ENCODE assay signal across 8 mouse cellular contexts in the genomic region with DNA sequence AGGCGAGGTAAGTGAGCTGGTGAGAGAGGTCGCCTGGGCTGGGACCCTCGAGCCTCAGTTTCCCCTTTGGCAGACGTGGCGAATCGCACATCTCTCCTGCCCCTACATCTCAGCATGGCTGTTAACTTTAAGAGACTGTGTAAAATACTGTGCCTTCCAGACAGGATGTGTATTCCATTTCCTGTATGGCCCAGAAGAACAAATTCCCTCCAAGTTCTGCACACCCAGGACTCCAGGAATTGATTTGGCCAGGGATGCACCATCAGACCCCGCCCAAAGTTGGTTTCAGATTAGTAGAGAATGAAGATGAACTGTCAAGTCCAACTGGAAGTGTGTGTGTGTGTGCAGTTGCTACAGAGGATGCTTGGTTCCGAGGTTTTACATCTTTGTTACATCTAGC. TPM values are rescaled to one million over a fixed set of nuclear protein-coding genes. Genes with fewer than 3 reads are reported as not detected.
DNase-seq lines count a peak whose midpoint lies in the region; ATAC-seq lines count a peak whose summit lies in the region.

No protein-coding gene starts in this region.

- peaks cover 7% of the 10 kb centered on the region for H3K4me1 ChIP-seq in neural tube, embryonic 11.5 days (ENCODE audit: control insufficient read depth, insufficient read depth, low read length)
- H3K4me1 ChIP-seq in embryonic facial prominence, embryonic 14.5 days (ENCODE audit: control insufficient read depth, insufficient read depth, low read length), result peaks cover 9% of the 10 kb centered on the region
- H3K4me1 ChIP-seq in limb, embryonic 11.5 days (ENCODE audit: control insufficient read depth, insufficient read depth, low read length), result peaks cover 11% of the 10 kb centered on the region
- peaks cover 13% of the 10 kb centered on the region for H3K4me1 ChIP-seq in neural tube, embryonic 14.5 days (ENCODE audit: control insufficient read depth, insufficient read depth, low read length)

- no peaks in the 10 kb centered on the region for H3K9me3 ChIP-seq in neural tube, embryonic 11.5 days (ENCODE audit: control insufficient read depth, low read length)
- 0 out of 2 replicates have a peak, but pooled peaks cover 4% of the 10 kb centered on the region for H3K9me3 ChIP-seq in embryonic facial prominence, embryonic 14.5 days (ENCODE audit: control insufficient read depth, low read length)
- H3K9me3 ChIP-seq in limb, embryonic 11.5 days (ENCODE audit: control insufficient read depth, low read length), result no peaks in the 10 kb centered on the region
- no peaks in the 10 kb centered on the region for H3K9me3 ChIP-seq in neural tube, embryonic 14.5 days (ENCODE audit: control insufficient read depth, low read length)

- no peaks in the 10 kb centered on the region for H3K27me3 ChIP-seq in neural tube, embryonic 11.5 days (ENCODE audit: control insufficient read depth, insufficient read depth, low read length)
- H3K27me3 ChIP-seq in embryonic facial prominence, embryonic 14.5 days (replicated peaks; ENCODE audit: control insufficient read depth, insufficient read depth, low read length), result no peaks in the 10 kb centered on the region
- H3K27me3 ChIP-seq in limb, embryonic 11.5 days (ENCODE audit: control insufficient read depth, insufficient read depth, low read length), result no peaks in the 10 kb centered on the region
- H3K27me3 ChIP-seq in neural tube, embryonic 14.5 days (ENCODE audit: control insufficient read depth, insufficient read depth, low read length), result no peaks in the 10 kb centered on the region

- no peaks in the 10 kb centered on the region; the same call in 1 of the 2 replicates for H3K36me3 ChIP-seq in neural tube, embryonic 11.5 days (ENCODE audit: control insufficient read depth, insufficient read depth, low read length)
- H3K36me3 ChIP-seq in embryonic facial prominence, embryonic 14.5 days (ENCODE audit: control insufficient read depth, insufficient read depth, low read length), result peaks cover 36% of the 10 kb centered on the region
- H3K36me3 ChIP-seq in limb, embryonic 11.5 days (ENCODE audit: control insufficient read depth, insufficient read depth, low read length), result no peaks in the 10 kb centered on the region
- peaks cover 14% of the 10 kb centered on the region for H3K36me3 ChIP-seq in neural tube, embryonic 14.5 days (ENCODE audit: control insufficient read depth, insufficient read depth, low read length)

- 13% methylated on average over 8 of the region's 8 CpGs for WGBS in neural tube, embryonic 11.5 days
- WGBS in embryonic facial prominence, embryonic 14.5 days, result 8% methylated on average over 8 of the region's 8 CpGs
- 11% methylated on average over 8 of the region's 8 CpGs for WGBS in limb, embryonic 11.5 days
- WGBS in neural tube, embryonic 14.5 days, result 10% methylated on average over 8 of the region's 8 CpGs

- peak overlapping the region; percentile 89 for H3K9ac ChIP-seq in neural tube, embryonic 11.5 days (ENCODE audit: low read length)
- peak overlapping the region; percentile 91 for H3K9ac ChIP-seq in embryonic facial prominence, embryonic 14.5 days (ENCODE audit: low read depth, low read length)
- H3K9ac ChIP-seq in limb, embryonic 11.5 days (ENCODE audit: low read length), result peak overlapping the region; percentile 93
- H3K9ac ChIP-seq in neural tube, embryonic 14.5 days (replicated peaks; ENCODE audit: low read depth, low read length), result peak overlapping the region; percentile 74

- peak overlapping the region; percentile 64; the same call in 1 of the 2 replicates for H3K27ac ChIP-seq in neural tube, embryonic 11.5 days (ENCODE audit: low read depth, low read length)
- peak overlapping the region; percentile 94 for H3K27ac ChIP-seq in embryonic facial prominence, embryonic 14.5 days (replicated peaks; ENCODE audit: low read depth, low read length)
- H3K27ac ChIP-seq in limb, embryonic 11.5 days (replicated peaks; ENCODE audit: low read depth, low read length), result peak overlapping the region; percentile 80
- peak overlapping the region; percentile 81 for H3K27ac ChIP-seq in neural tube, embryonic 14.5 days (ENCODE audit: low read depth, low read length)

- H3K4me2 ChIP-seq in neural tube, embryonic 11.5 days (ENCODE audit: low read depth), result peak overlapping the region; percentile 79
- peak overlapping the region; percentile 85 for H3K4me2 ChIP-seq in embryonic facial prominence, embryonic 14.5 days (ENCODE audit: low read depth, low read length)
- H3K4me2 ChIP-seq in limb, embryonic 11.5 days (ENCODE audit: low read depth, severe bottlenecking), result peak overlapping the region; percentile 75
- peak overlapping the region; percentile 56 for H3K4me2 ChIP-seq in neural tube, embryonic 14.5 days (ENCODE audit: low read depth, low read length)

- peak overlapping the region; percentile 76 for H3K4me3 ChIP-seq in neural tube, embryonic 11.5 days (ENCODE audit: low read depth, low read length)
- H3K4me3 ChIP-seq in embryonic facial prominence, embryonic 14.5 days (ENCODE audit: low read depth, low read length), result peak overlapping the region; percentile 87
- peak overlapping the region; percentile 71 for H3K4me3 ChIP-seq in limb, embryonic 11.5 days (ENCODE audit: low read depth, low read length)
- peak overlapping the region; percentile 71 for H3K4me3 ChIP-seq in neural tube, embryonic 14.5 days (ENCODE audit: low read depth, low read length)

- no peak for DNase-seq in neural tube, embryonic 11.5 days (ENCODE audit: low spot score)
- DNase-seq in neural tube, embryonic 10.5 days (ENCODE audit: extremely low spot score, low spot score), result no peak
- peak; percentile 14 for DNase-seq in embryonic facial prominence, embryonic 14.5 days (ENCODE audit: low spot score)
- DNase-seq in limb, embryonic 11.5 days (ENCODE audit: low spot score), result no peak
- DNase-seq in cerebellum, postnatal 14 days, result no peak
- DNase-seq in spleen, adult 12 weeks (ENCODE audit: low spot score), result no peak
- DNase-seq in thymus, postnatal 10 days (ENCODE audit: low spot score in 2 of 2), result no peak

- ATAC-seq in neural tube, embryonic 11.5 days (ENCODE audit: insufficient read depth, low FRiP score, low TSS enrichment), result no peak
- no peak for ATAC-seq in embryonic facial prominence, embryonic 14.5 days (ENCODE audit: low read depth)
- no peak for ATAC-seq in limb, embryonic 11.5 days (ENCODE audit: insufficient number of reproducible peaks, low FRiP score, low TSS enrichment, low read depth)
- no peak; the same call in 1 of the 2 replicates for ATAC-seq in neural tube, embryonic 14.5 days (ENCODE audit: low read depth)

RNA-seq across cellular contexts. Expression of a gene that starts 0.6 kb away (rescaled TPM):
- polyA plus RNA-seq in neural tube, embryonic 11.5 days (2014; fragmentation: Nextera tagmentation; extraction: Ambion mirVana), result 137 and 141 TPM in 2 replicates
- polyA plus RNA-seq in embryonic facial prominence, embryonic 14.5 days (2014; fragmentation: Nextera tagmentation; extraction: Ambion mirVana), result 103 and 118 TPM in 2 replicates
- polyA plus RNA-seq in limb, embryonic 11.5 days (2014; fragmentation: Nextera tagmentation; extraction: Ambion mirVana), result 129 and 133 TPM in 2 replicates
- polyA plus RNA-seq in neural tube, embryonic 14.5 days (2014; fragmentation: Nextera tagmentation; extraction: Ambion mirVana), result 115 and 133 TPM in 2 replicates

RNA-seq across cellular contexts. Expression of a gene that starts 59.2 kb away (rescaled TPM):
- polyA plus RNA-seq in neural tube, embryonic 11.5 days (2014; fragmentation: Nextera tagmentation; extraction: Ambion mirVana), result 15.0 and 16.3 TPM in 2 replicates
- polyA plus RNA-seq in embryonic facial prominence, embryonic 14.5 days (2014; fragmentation: Nextera tagmentation; extraction: Ambion mirVana), result 9.7 and 12.9 TPM in 2 replicates
- polyA plus RNA-seq in limb, embryonic 11.5 days (2014; fragmentation: Nextera tagmentation; extraction: Ambion mirVana), result 23.6 and 23.7 TPM in 2 replicates
- polyA plus RNA-seq in neural tube, embryonic 14.5 days (2014; fragmentation: Nextera tagmentation; extraction: Ambion mirVana), result 11.7 and 12.6 TPM in 2 replicates
